ENCODE assay signal across 9 mouse cellular contexts in genomic region chr17:87391242-87391641, GRCm38 (mm10). TPM values are rescaled to one million over a fixed set of nuclear protein-coding genes. Genes with fewer than 3 reads are reported as not detected.
DNase-seq lines count a peak whose midpoint lies in the region; ATAC-seq and TF ChIP-seq lines count a peak whose summit lies in the region.
"Had no signal": no experiment of that assay in that cellular context is flagged by ENCODE, and none has a peak within 500 bp of the region (broad histone marks: within the 10 kb centered on the region; RNA-seq: fewer than 3 reads in every experiment).

No protein-coding gene starts in this region.

- H3K4me3 ChIP-seq in cortical plate, adult 2 months (ENCODE audit: insufficient read depth, low read length), result no peak overlapping the region
- no peak overlapping the region for H3K4me3 ChIP-seq in limb, embryonic 11.5 days (ENCODE audit: low read depth, low read length)
- H3K4me3 ChIP-seq: heart, embryonic 13.5 days had no signal

- TF ChIP-seq CTCF in cortical plate, adult 2 months (IDR thresholded peaks at IDR 0.05; ENCODE audit: extremely low read depth, insufficient read depth, low read length), result no peak

- DNase-seq in layer of hippocampus, adult 18-20 months (ENCODE audit: low spot score in 2 of 2), result peak; percentile 40 to 61
- no peak for DNase-seq in layer of hippocampus, postnatal 25 days (ENCODE audit: extremely low spot score in 1 of 2, low spot score in 1 of 2)
- peak; percentile 87 for DNase-seq in heart, adult 8-10 months (ENCODE audit: low spot score)
- no peak for DNase-seq in limb, embryonic 11.5 days (ENCODE audit: low spot score)
- DNase-seq in spleen, adult 12 weeks (ENCODE audit: low spot score), result no peak

- no peak overlapping the region for H3K9ac ChIP-seq in limb, embryonic 11.5 days (ENCODE audit: low read length)
- H3K9ac ChIP-seq: heart, embryonic 13.5 days had no signal

- H3K36me3 ChIP-seq in limb, embryonic 11.5 days (ENCODE audit: control insufficient read depth, insufficient read depth, low read length), result no peaks in the 10 kb centered on the region
- H3K36me3 ChIP-seq: heart, embryonic 13.5 days had no signal

- no peaks in the 10 kb centered on the region for H3K9me3 ChIP-seq in limb, embryonic 11.5 days (ENCODE audit: control insufficient read depth, low read length)
- H3K9me3 ChIP-seq: heart, embryonic 13.5 days had no signal

- H3K27ac ChIP-seq in cortical plate, adult 2 months (ENCODE audit: insufficient read depth, low read length), result peak overlapping the region; percentile 20; the same call in 1 of the 2 replicates
- no peak overlapping the region; the same call in 1 of the 2 replicates for H3K27ac ChIP-seq in limb, embryonic 11.5 days (replicated peaks; ENCODE audit: low read depth, low read length)
- H3K27ac ChIP-seq: heart, embryonic 13.5 days had no signal

- 59% methylated on average over 7 of the region's 7 CpGs for WGBS in limb, embryonic 11.5 days

- no peaks in the 10 kb centered on the region for H3K27me3 ChIP-seq in limb, embryonic 11.5 days (ENCODE audit: control insufficient read depth, insufficient read depth, low read length)
- H3K27me3 ChIP-seq: heart, embryonic 13.5 days had no signal

- H3K4me2 ChIP-seq in limb, embryonic 11.5 days (ENCODE audit: low read depth, severe bottlenecking), result no peak overlapping the region
- H3K4me2 ChIP-seq: heart, embryonic 13.5 days had no signal

- peaks cover 4% of the 10 kb centered on the region; the same call in 1 of the 2 replicates for H3K4me1 ChIP-seq in cortical plate, adult 2 months (ENCODE audit: control insufficient read depth, insufficient read depth, low read length)
- H3K4me1 ChIP-seq in limb, embryonic 11.5 days (ENCODE audit: control insufficient read depth, insufficient read depth, low read length), result peaks cover 3% of the 10 kb centered on the region; the same call in 1 of the 2 replicates

- TF ChIP-seq POLR2A in cortical plate, adult 2 months (IDR thresholded peaks at IDR 0.05; ENCODE audit: extremely low read depth, insufficient read depth, low read length), result no peak

- peak; percentile 57; the same call in 1 of the 2 replicates for ATAC-seq in limb, embryonic 11.5 days (ENCODE audit: insufficient number of reproducible peaks, low FRiP score, low TSS enrichment, low read depth)
- no peak for ATAC-seq in inflammation-experienced regulatory T-cells, adult 6 months

RNA-seq across cellular contexts. Expression of gene Stpg4, which starts 36.3 kb away (rescaled TPM):
- not detected for total RNA-seq in layer of hippocampus, adult 18-20 months (2021)
- total RNA-seq in layer of hippocampus, postnatal 25 days (2021), result not detected
- not detected in 2 replicates for polyA plus RNA-seq in cortical plate, adult 2 months (2012; rRNA removed)
- not detected for total RNA-seq in heart, adult 8-10 months (2022)
- 0.23 TPM in 1 of 2 replicates, not detected in the other for polyA plus RNA-seq in limb, embryonic 11.5 days (2014; fragmentation: Nextera tagmentation; extraction: Ambion mirVana)
- polyA plus RNA-seq in inflammation-experienced regulatory T-cells, adult 6 months (2017; shearing (Covaris generic)), result under 1 TPM in 1 of 3 experiments, not detected in 2; 0.43 TPM
- polyA plus RNA-seq: neural tube, embryonic 11.5 days had no signal

RNA-seq across cellular contexts. Expression of gene Calm2, which starts 55.5 kb away (rescaled TPM):
- total RNA-seq in layer of hippocampus, adult 18-20 months (2021), result 1,000 to 10,000 TPM; 2,186 to 2,300 TPM
- total RNA-seq in layer of hippocampus, postnatal 25 days (2021), result 1,000 to 10,000 TPM; 2,126 to 2,271 TPM
- polyA plus RNA-seq in cortical plate, adult 2 months (2012; rRNA removed), result 2,529 and 2,563 TPM in 2 replicates
- total RNA-seq in heart, adult 8-10 months (2022), result 100 to 1,000 TPM; 143 to 158 (median 147) TPM
- 1,041 and 1,089 TPM in 2 replicates for polyA plus RNA-seq in limb, embryonic 11.5 days (2014; fragmentation: Nextera tagmentation; extraction: Ambion mirVana)
- polyA plus RNA-seq in inflammation-experienced regulatory T-cells, adult 6 months (2017; shearing (Covaris generic)), result 100 to 1,000 TPM; 610 to 787 (median 639) TPM

Comparison
In these comparisons a context has a peak if more than half of its experiments do, and no peak if none do; other contexts are left out.
1. DNase-seq: peak in layer of hippocampus, adult 18-20 months (2 of 2) and heart, adult 8-10 months (single experiment); none in layer of hippocampus, postnatal 25 days (0 of 2), limb, embryonic 11.5 days (single experiment) and spleen, adult 12 weeks (single experiment).
2. RNA of gene Calm2, which starts 55.5 kb away (total RNA-seq): 2,186 to 2,300 TPM in layer of hippocampus, adult 18-20 months and 2,126 to 2,271 TPM in layer of hippocampus, postnatal 25 days; 143 to 158 TPM in heart, adult 8-10 months; every median in the first group is over 10 times any median in the second.